Mouse (Mus musculus) left cerebral cortex, postnatal 14 days (tissue): ENCODE data around the gene Naglu. TPM values are rescaled to one million over a fixed set of nuclear protein-coding genes. Genes with fewer than 3 reads are reported as not detected.
"Not testable (repeated sequence)": the region's sequence is repeated elsewhere in the genome, so short reads cannot be mapped to it uniquely, and the experiment has no call there.

Experiments
- DNase-seq, 2 experiments: peaks; one replicate each; pipeline ENCODE4 v3.0.0; 2021 to 2022; ENCODE audit warnings: low spot score in 2 of 2, mixed read lengths in 1 of 2
- intact Hi-C: fragments of 180-260 bp; cut with DNase I; formaldehyde crosslinking; loops from one replicate; pipeline ENCODE4 v1.15.1; 2025
- microRNA-seq, 2 experiments: library from miRNA; unstranded; fragments of <30 nt; microRNA quantifications; one replicate each; pipeline ENCODE4 v1.2.0; 2022
- total RNA-seq, 2 experiments: library from RNA; stranded (reverse); gene quantifications; 2 replicates each; pipeline ENCODE4 v1.2.3; 2021

The Naglu gene
- total RNA-seq, 2 experiments from 2014 or later: 7.3 to 11.9 TPM

DNA sequence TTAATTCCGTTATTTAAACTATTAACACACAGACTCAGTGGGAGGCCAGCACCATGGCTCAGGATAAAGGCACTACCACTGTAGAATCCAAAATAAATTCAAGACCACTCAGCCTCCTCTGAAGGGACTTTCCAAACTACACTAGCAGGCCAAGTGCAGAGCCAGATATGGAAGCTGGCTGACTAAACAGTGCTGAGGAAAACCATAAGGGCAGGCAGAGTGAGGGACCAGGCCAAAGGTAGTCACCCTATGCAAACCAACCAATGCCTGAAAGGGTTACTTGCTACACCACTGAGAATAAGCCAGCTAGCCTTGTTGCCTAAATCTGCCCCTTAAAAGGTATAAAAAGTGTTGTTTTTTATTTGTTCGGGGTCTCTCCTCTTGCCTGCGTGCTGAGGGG lies 42.4 kb downstream of the Naglu start:
- intact Hi-C loops: no loop called here
- no peak for DNase-seq

DNA sequence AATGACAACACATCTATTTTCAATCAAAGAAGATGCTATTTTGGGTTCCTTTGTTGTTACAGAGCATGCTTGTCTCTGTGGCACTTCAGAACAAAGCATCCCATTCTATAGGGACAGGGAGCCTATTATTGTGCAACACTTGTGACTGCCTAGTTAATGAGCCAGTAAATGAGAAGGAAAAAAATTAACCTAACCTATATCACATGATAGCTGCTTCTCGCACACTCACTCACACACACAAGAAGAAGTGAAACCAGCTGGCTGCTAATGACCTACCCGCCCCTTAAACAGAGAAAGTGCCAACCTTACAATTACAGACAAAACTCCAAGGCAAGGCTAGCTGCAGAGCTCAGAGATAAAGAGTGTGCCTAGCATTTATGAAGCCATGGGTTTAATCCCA lies 45.8 kb downstream of the Naglu start:
- no peak for DNase-seq
- intact Hi-C loops: no loop called here

DNA sequence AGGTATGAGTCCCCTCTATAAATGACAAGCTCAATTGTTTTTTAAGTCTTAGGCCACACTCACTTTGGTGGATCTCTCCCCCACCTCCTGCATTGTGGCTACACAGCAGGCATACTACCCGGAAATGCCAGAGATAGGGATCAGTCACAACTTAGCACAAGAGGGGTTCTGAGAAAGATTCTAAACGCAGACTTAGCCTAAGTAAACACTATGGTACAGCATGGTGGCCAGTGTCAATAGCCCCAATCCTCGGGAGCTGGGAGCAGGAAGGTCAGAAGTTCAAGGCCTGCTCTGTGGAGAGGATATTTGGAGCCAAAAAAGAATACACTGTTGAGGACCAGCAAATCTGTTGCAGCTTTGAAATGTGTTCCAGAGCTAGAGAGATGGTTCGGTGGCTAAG lies 48.3 kb downstream of the Naglu start:
- DNase-seq: no peak

DNA sequence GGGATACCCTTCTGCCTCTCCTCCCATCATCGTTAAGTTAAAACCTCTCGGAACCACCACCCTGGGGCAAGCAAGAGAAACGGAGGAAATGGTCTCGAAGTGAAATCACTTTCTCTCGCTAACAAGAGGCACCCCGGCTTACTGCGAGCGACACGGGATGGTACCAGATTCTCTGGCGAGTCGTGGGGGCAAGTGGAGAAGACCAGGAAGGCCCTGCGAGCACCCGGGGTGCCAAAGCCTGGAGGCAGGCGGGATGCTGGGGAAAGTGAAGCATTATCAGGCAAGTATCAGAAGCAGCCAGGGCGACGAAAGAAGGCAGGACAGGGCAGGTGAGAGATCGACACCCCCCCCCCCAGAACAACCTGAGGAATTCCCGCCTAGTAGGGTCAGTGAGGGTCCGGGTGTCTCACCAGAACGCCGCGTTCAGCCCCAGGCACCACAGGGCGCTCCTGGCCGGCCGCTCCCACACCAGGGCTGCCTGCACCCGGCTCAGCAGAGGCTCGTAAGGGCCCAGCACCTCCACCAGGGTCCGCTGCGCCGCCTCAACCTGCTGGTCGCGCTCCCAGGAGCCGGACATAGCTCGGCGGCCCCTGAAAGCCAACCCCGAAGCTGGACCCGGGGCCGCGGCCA lies 49.4 kb downstream of the Naglu start:
- intact Hi-C loops: no loop called here
- DNase-seq: no peak

More for the DNA sequence above, 48.3 kb downstream of the Naglu start:
- intact Hi-C loops: no loop called here

DNA sequence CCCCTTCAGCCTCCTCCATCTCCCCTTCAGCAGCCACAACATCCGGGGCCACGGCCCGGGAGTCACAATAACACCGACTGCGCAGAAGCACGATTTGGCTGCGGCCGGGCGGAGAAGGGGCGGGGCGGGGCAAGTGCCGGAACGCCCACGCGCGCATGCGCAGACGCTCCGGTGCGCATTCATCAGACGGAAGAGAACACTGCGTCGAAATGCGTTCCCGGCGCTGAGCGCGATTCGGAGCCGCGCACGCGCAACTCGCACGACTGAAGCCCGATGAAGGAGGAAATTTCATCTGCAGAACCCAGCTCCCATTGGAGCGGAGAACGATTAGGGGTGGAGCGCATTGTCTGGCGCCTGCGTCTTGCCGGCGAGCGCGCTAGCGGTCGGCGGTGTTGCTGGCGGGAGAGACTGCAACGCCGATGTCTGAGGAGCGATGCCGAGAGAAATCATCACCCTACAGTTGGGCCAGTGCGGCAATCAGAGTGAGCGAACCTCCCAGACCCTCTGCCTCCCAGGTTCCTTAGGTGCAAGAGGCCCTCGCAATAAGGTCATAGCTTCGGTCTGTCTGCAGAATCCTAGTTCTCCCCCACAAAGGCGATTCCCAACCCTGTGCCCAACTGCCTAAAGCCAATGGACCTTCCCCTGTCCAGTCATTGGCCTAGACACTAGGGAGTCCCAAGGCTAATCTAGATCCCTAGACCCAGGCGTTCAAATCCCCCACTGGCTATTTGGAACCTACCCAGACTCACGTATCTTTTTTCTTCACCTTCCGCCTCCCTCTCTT lies 50.1 kb downstream of the Naglu start, which contains the start of the genes Retreg3 and Tubg1:
Gene Retreg3 (minus strand): TSS at position 133 of the 784 bp plus-strand sequence.
Gene Tubg1 (plus strand): TSS at position 178 of the 784 bp plus-strand sequence.
- peak; percentile 99 to 100 for DNase-seq
- intact Hi-C loops: loop anchor here (10.0 kb wide), 1 partner anchor 55 kb away; the partner anchor contains the start of genes Ccr10, Cntnap1 and Plekhh3

DNA sequence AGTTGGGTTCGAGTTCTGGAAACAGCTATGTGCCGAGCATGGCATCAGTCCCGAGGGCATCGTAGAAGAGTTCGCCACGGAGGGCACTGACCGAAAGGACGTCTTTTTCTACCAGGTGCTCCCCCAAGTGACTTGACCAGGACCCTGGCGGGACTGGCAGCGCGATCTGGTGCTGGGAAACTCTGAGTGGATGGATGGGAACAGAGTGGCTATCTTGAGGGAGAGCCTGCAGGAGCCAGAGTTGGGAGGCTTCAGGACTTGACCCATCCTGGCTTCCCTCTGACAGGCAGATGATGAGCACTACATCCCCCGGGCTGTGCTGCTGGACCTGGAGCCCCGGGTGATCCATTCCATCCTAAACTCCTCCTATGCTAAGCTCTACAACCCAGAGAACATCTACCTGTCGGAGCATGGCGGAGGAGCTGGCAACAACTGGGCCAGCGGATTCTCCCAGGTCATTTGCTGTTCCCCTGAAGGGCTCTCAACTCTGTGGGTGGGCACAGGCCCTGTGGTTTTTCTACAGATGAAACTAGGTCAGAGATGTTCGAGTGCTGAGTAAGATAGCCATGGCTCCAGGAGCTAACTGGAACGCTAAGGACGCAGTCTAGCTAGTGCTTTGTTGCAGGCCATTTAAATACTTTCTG lies 50.9 kb downstream of the Naglu start:
- DNase-seq: no peak
- intact Hi-C loops: loop anchor here (10.0 kb wide), 1 partner anchor 54 kb away; the partner anchor contains the start of genes Ccr10, Cntnap1 and Plekhh3

DNA sequence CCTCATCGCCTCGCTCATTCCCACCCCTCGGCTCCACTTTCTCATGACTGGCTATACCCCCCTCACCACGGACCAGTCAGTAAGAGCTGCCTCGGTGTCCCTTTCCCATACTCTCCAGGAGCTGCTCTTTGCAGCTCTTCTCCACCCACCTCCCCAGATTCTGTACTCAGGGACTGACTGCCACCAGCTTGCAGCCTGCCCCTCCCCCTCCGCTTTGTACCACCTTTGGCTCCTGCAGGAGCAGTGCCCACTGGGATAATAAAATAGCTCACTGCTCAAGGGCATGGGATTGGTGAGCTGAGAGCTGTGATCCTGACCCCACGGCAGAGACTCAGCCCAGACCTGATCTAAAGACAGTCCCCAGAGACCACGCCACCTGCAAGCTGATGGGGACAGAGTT lies 54.7 kb downstream of the Naglu start:
- DNase-seq: not testable (repeated sequence)
- intact Hi-C loops: loop anchor here (10.0 kb wide), 1 partner anchor 50 kb away; the partner anchor contains the start of genes Ccr10, Cntnap1 and Plekhh3

DNA sequence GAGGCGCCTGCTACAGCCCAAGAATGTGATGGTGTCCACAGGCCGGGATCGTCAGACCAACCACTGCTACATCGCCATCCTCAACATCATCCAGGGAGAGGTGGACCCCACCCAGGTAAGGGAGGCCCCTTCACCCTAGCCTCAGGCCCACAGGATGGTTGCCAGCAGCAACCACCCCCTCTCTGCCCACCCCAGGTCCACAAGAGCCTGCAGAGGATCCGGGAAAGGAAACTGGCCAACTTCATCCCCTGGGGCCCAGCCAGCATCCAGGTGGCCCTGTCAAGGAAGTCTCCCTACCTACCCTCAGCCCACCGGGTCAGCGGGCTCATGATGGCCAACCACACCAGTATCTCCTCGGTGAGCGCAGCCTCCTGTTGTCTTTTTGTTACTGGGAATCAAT lies 55.2 kb downstream of the Naglu start:
- not testable (repeated sequence) for DNase-seq

DNA sequence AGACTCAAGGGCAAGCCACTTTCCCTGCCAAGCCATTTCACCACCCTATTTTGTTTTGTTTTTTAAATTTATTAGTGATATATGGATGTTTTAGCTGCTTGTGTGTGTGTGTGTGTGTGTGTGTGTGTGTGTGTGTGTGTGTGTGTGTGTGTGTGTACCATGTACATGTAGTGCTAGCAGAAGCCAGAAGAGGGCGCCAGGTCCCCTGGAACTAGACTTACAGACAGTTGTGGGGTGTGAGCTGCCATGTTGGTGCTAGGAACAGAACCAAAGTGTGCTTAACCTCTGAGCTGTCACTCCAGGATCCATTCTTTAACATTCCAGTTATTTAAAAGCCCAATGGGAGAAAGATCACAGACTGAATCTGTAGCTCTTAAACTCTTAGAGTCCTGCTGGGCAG lies 57.3 kb downstream of the Naglu start:
- peak; percentile 21 to 42 for DNase-seq
- intact Hi-C loops: loop anchor here (10.0 kb wide), 1 partner anchor 48 kb away; the partner anchor contains the start of genes Ccr10, Cntnap1 and Plekhh3

More for the DNA sequence above, 55.2 kb downstream of the Naglu start:
- intact Hi-C loops: loop anchor here (10.0 kb wide), 1 partner anchor 50 kb away; the partner anchor contains the start of genes Ccr10, Cntnap1 and Plekhh3

Small RNAs within 50 kb of the gene (microRNA-seq; reads per million reads assigned to microRNA genes)
- gene Mir6928: 3.4 to 4.4 reads per million in 2 experiments

Other genes with a start within 250 kb of the Naglu start
- 10 to 100 TPM; 14.6 to 19.9 TPM for gene Stat5b, start 219.3 kb upstream of the Naglu start, total RNA-seq
- 1 to 10 TPM; 2.5 to 2.6 TPM for gene Stat5a, start 210.7 kb upstream of the Naglu start, total RNA-seq
- gene Stat3, start 130.5 kb upstream of the Naglu start, total RNA-seq: 10 to 100 TPM; 32.9 to 34.2 TPM
- 10 to 100 TPM; 19.8 to 23.2 TPM for gene Cavin1, start 99.1 kb upstream of the Naglu start, total RNA-seq
- gene Atp6v0a1, start 60.6 kb upstream of the Naglu start, total RNA-seq: 100 to 1,000 TPM; 489 to 499 TPM
- 1 to 10 TPM in 1 of 2 experiments, under 1 TPM in 1; 0.42 to 1.1 TPM for gene Hsd17b1, start 8.4 kb downstream of the Naglu start, total RNA-seq
- 10 to 100 TPM; 31.1 to 32.0 TPM for gene Coasy, start 12.6 kb downstream of the Naglu start, total RNA-seq
- gene Mlx, start 17.3 kb downstream of the Naglu start, total RNA-seq: 10 to 100 TPM; 44.9 to 49.9 TPM
- 1 to 10 TPM; 3.7 to 4.0 TPM for gene Psmc3ip, start 25.4 kb downstream of the Naglu start, total RNA-seq
- 10 to 100 TPM; 53.9 to 58.8 TPM for gene Retreg3, start 49.9 kb downstream of the Naglu start, total RNA-seq
- 10 to 100 TPM; 52.1 to 52.7 TPM for gene Tubg1, start 49.9 kb downstream of the Naglu start, total RNA-seq
- 10 to 100 TPM; 49.0 to 49.5 TPM for gene Tubg2, start 85.9 kb downstream of the Naglu start, total RNA-seq
- gene Cntnap1, start 100.5 kb downstream of the Naglu start, total RNA-seq: 100 to 1,000 TPM; 124 to 128 TPM
- 10 to 100 TPM in 1 of 2 experiments, 1 to 10 TPM in 1; 7.7 to 10.2 TPM for gene Plekhh3, start 101.3 kb downstream of the Naglu start, total RNA-seq
- under 1 TPM; 0.19 to 0.26 TPM for gene Ccr10, start 105.4 kb downstream of the Naglu start, total RNA-seq
- 10 to 100 TPM; 32.4 TPM for gene Ezh1, start 156.5 kb downstream of the Naglu start, total RNA-seq
- gene Ramp2, start 176.0 kb downstream of the Naglu start, total RNA-seq: 10 to 100 TPM; 40.4 to 44.7 TPM
- 10 to 100 TPM; 74.6 to 86.7 TPM for gene Vps25, start 183.7 kb downstream of the Naglu start, total RNA-seq
- gene Wnk4, start 190.6 kb downstream of the Naglu start, total RNA-seq: 1 to 10 TPM; 4.7 to 5.7 TPM
- under 1 TPM; 0.27 to 0.59 TPM for gene Cntd1, start 209.0 kb downstream of the Naglu start, total RNA-seq
- 100 to 1,000 TPM in 1 of 2 experiments, 10 to 100 TPM in 1; 97.6 to 101 TPM for gene Coa3, start 209.1 kb downstream of the Naglu start, total RNA-seq
- 100 to 1,000 TPM; 198 to 207 TPM for gene Becn1, start 232.3 kb downstream of the Naglu start, total RNA-seq
- 100 to 1,000 TPM in 1 of 2 experiments, 10 to 100 TPM in 1; 99.8 to 111 TPM for gene Psme3, start 246.2 kb downstream of the Naglu start, total RNA-seq